Mouse (Mus musculus): ENCODE measurements around the gene Olfr968.

Gene Olfr968

DNA sequence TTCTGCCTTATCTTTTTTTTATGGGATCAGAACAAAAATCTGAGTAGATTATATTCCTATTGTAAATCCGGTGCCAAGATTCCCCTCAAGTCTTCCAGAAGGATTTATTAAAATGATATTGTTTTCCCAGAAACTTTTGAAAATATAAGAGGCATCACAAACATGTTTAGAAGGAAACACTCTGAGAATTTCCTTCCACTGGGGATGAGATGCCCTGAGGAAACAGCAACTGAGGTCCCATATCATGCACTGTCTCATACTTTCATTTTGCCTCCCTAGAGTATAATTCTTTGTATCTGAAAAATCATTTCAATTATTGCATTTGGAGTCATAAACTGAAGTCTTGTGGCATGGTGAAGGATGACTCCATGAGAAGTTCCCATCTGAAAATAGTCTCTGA lies at the start of gene Olfr968:
Olfr968 (minus strand) TSS at position 101 of the 400 bp plus-strand sequence.
- no peak for DNase-seq (ENCODE audit: low read depth, low spot score)

DNA sequence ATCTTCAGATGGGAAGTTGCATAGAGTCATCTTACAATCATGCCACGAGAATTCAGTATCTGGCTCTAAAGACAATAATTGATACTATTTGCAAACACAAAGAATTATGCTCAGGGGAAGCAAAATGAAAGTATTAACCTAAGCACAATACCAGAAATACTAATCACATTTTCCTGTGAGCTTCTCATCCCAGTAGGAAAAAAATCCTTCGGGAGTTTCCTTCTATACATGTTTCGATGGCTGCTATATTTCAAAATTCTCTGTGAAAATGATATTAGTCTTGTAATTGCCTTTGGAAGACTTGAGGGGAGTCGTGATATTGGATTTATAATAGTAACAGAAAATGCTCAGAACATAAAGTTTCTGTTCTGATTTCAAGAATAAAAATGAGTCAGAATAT lies 25.5 kb upstream of the Olfr968 start, which contains the start of gene Olfr970:
Olfr970 (plus strand) TSS at position 301 of the 400 bp plus-strand sequence.
- no peak for DNase-seq (ENCODE audit: low read depth, low spot score)

DNA sequence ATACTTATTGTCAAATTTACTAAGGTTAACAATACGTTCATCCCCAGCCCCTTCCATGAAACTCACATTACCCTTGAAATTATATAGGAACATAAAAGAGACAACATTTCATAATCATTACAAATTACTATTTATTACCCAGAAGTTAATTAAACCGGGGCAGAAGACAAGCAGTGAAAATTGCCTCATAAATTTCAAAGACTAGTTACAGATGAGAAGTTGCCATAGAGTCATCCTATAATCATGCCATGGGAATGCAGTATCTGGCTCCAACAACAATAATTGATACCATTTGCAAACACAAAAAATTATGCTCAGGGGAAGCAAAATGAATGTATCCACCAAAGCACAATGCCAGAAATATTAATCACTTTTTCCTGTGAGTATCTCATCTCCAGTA lies 7.5 kb upstream of the Olfr968 start, which contains the start of gene Olfr969:
Olfr969 (plus strand) TSS at position 388 of the 400 bp plus-strand sequence.
- no peak for DNase-seq (ENCODE audit: low read depth, low spot score)

DNA sequence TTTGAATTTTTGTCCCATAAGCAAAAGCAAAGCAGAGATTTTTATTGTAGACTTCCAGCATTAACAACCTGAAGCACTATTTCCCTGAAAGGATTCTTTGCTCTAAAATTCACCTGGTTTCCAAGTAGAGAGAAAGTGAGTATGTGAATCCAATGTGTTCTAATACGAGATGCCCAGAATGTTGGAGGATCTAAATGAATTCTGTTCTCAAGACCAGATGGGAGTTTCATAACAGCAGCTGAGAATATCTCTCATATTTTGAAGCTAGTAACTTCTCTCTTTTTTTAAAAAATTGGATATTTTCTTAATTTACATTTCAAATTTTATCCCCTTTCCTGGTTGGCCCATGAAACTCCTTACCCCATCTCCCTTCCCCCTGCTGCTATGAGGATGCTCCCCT lies 36.6 kb downstream of the Olfr968 start:
- peak; percentile 70 for DNase-seq (ENCODE audit: low read depth, low spot score)

DNA sequence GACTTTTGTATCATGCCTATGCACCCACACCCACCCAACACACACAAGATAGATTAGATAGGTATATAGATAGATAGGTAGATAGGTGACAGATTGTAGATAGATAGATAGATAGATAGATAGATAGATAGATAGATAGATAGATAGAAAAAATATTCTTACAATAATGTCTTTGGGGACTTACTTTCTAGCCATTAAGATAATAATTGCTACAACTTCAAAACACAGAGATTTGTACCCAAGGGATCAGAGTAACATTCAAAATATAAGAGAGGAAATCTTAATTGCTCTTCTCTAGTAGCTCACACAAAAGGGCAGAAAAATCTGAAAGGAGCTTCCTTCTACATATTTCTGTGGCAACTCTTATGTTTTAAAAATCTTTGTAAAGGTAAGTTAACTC lies 37.1 kb downstream of the Olfr968 start, which contains the start of gene Olfr967:
Olfr967 (plus strand) TSS at position 301 of the 400 bp plus-strand sequence.
- DNase-seq (ENCODE audit: low read depth, low spot score), result no peak

DNA sequence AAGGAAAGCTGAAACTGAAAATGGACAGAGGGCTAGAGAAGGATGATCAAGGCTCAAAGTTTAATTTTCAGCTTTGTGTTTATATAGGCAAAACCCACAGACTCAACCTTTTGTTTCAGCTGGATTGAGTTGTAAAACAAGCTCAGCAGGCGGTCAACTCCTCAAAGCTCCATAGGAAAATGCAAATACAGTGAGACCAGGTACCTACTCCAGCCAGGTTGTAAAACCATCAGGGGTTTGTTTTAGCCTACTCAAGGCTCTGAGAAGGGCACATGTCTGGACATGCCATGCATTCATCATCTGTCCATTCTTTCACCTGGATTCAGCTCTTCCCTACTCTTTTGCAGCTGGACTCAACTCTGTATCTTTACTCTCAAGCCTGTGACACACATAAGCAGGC lies 42.3 kb downstream of the Olfr968 start:
- no peak for DNase-seq (ENCODE audit: low read depth, low spot score)

DNA sequence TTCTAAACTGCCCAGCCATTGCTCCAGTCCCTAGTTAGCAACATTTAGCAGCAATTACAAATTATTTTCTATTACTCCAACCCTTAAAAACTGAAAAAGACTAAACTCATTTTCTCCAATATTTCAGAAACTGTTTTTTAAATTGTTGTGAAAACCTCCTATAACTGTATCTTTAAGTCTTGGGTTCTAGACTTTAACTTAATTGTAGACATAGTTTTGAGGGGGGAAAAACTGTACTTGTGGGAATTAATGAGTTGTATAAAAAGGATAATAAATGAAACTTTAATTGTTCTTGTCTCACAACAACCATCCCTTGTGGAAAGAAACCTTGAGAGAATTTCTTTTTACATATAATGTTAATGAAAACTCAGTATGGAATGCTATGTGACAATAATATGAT lies 52.4 kb downstream of the Olfr968 start, which contains the start of gene Olfr150:
Olfr150 (plus strand) TSS at position 301 of the 400 bp plus-strand sequence.
- no peak for DNase-seq (ENCODE audit: low read depth, low spot score)
